Mouse (Mus musculus): ENCODE results near the gene Amigo3.

DNA sequence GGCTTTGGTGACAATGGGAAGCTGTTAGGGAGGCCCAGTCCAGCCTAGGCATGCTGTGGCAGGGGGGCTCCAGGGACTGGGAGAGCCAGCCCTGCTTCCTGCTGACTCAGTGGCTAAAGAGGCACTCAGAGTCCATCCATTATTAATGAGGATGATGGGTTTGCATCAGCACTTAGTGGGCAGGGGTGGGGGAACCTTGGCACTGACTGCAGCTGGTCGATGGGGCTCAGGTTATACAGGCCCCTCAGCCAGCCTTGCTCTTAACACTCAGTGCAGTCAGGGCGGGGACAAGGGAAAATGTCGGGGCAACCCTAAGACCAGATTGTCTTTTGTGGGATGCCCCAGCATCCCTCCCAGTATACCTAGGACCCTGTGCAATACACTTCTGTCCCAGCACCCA is 9.2 kb downstream of the Amigo3 start:
- TF ChIP-seq CTCF (IDR thresholded peaks at IDR 0.05; ENCODE audit: low read depth, low read length) (no peak), GATA1 (IDR thresholded peaks at IDR 0.05; ENCODE audit: borderline replicate concordance, low read length) (no peak), TAL1 (conservative IDR thresholded peaks at IDR 0.05; ENCODE audit: low read depth, low read length) (no peak), GATA2 (IDR thresholded peaks at IDR 0.05; ENCODE audit: borderline replicate concordance, low read depth, low read length) (no peak)

Data from G1E (cell line).